Mouse (Mus musculus): Measurements from ENCODE around the gene Pik3r2.

Gene Pik3r2

GRCm38 (mm10) chr8:70772075-70772474 is 4.4 kb downstream of the Pik3r2 start:
- no peak for DNase-seq

GRCm38 (mm10) chr8:70771217-70771616 is 5.3 kb downstream of the Pik3r2 start:
- DNase-seq: no peak

- no peak for DNase-seq
Measured at GRCm38 (mm10) chr8:70770748-70771147, 5.8 kb downstream of the Pik3r2 start.

- DNase-seq: no peak
Measured at GRCm38 (mm10) chr8:70769858-70770257, 6.7 kb downstream of the Pik3r2 start.

GRCm38 (mm10) chr8:70769359-70769758 is 7.2 kb downstream of the Pik3r2 start:
- DNase-seq: peak; percentile 99

GRCm38 (mm10) chr8:70768956-70769355 is 7.6 kb downstream of the Pik3r2 start:
- peak; percentile 97 for DNase-seq

GRCm38 (mm10) chr8:70768231-70768776 is 8.2 kb downstream of the Pik3r2 start:
- peak; percentile 98 for DNase-seq

GRCm38 (mm10) chr8:70767503-70767902 is 9.0 kb downstream of the Pik3r2 start:
- DNase-seq: no peak

GRCm38 (mm10) chr8:70766571-70767440 is 9.7 kb downstream of the Pik3r2 start:
- DNase-seq: peak; percentile 99

- DNase-seq: no peak
Measured at GRCm38 (mm10) chr8:70765838-70766570, 10.5 kb downstream of the Pik3r2 start.

- DNase-seq: no peak
Measured at GRCm38 (mm10) chr8:70765329-70765728, 11.2 kb downstream of the Pik3r2 start.

- no peak for DNase-seq
Measured at GRCm38 (mm10) chr8:70764676-70765075, 11.8 kb downstream of the Pik3r2 start.

- DNase-seq: no peak
Measured at GRCm38 (mm10) chr8:70764026-70764425, 12.5 kb downstream of the Pik3r2 start.

- no peak for DNase-seq
Measured at GRCm38 (mm10) chr8:70763354-70763753, 13.2 kb downstream of the Pik3r2 start.

- no peak for DNase-seq
Measured at GRCm38 (mm10) chr8:70762118-70762517, 14.4 kb downstream of the Pik3r2 start.

GRCm38 (mm10) chr8:70760775-70761406 is 15.6 kb downstream of the Pik3r2 start, which contains the start of gene Mpv17l2:
Gene Mpv17l2, minus strand, starts transcription at chr8:70760946.
- DNase-seq: peak; percentile 100

- DNase-seq: no peak
Measured at GRCm38 (mm10) chr8:70760350-70760749, 16.2 kb downstream of the Pik3r2 start.

GRCm38 (mm10) chr8:70758616-70759561 is 17.6 kb downstream of the Pik3r2 start:
- DNase-seq: peak; percentile 96

GRCm38 (mm10) chr8:70758308-70758615 is 18.3 kb downstream of the Pik3r2 start:
- DNase-seq: no peak

GRCm38 (mm10) chr8:70757523-70758307 is 18.8 kb downstream of the Pik3r2 start:
- peak; percentile 93 for DNase-seq

- peak; percentile 91 for DNase-seq
Measured at GRCm38 (mm10) chr8:70756476-70757040, 20.0 kb downstream of the Pik3r2 start.

Data from heart, adult 11 months (tissue).